Mouse (Mus musculus): ENCODE data around the gene Eif5a. TPM values are rescaled to one million over a fixed set of nuclear protein-coding genes. Genes with fewer than 3 reads are reported as not detected.

The Eif5a gene
- polyA plus RNA-seq, 1 experiment, result 230 TPM

- Histone ChIP-seq H3K27me3 (ENCODE audit: control insufficient read depth, insufficient read depth, low read length) (no peaks in the 10 kb centered on the region), H3K27ac (ENCODE audit: insufficient read depth, low read depth, low read length) (peak overlapping the region; percentile 17; the same call in 1 of the 2 replicates), H3K4me3 (ENCODE audit: low read depth, low read length) (no peak overlapping the region), H3K36me3 (ENCODE audit: control insufficient read depth, insufficient read depth, low read length) (no peaks in the 10 kb centered on the region), H3K4me1 (ENCODE audit: control insufficient read depth, insufficient read depth, insufficient read length, low read length) (peaks cover 5% of the 10 kb centered on the region)
- WGBS, result 41% methylated on average over 7 of the region's 7 CpGs
- TF ChIP-seq CTCF (IDR thresholded peaks at IDR 0.05; ENCODE audit: extremely low read depth, insufficient read length, insufficient replicate concordance, low read depth, low read length) (no peak), POLR2A (IDR thresholded peaks at IDR 0.05; ENCODE audit: low read depth, low read length) (no peak)
These were observed 45.6 kb downstream of the Eif5a start for GRCm38 (mm10) chr11:69876186-69876585.

GRCm38 (mm10) chr11:69872451-69872850 lies 49.3 kb downstream of the Eif5a start:
- 89% methylated on average over 4 of the region's 4 CpGs for WGBS
- TF ChIP-seq POLR2A (IDR thresholded peaks at IDR 0.05; ENCODE audit: low read depth, low read length), result no peak
- TF ChIP-seq CTCF (IDR thresholded peaks at IDR 0.05; ENCODE audit: extremely low read depth, insufficient read length, insufficient replicate concordance, low read depth, low read length), result no peak
- Histone ChIP-seq H3K27ac (ENCODE audit: insufficient read depth, low read depth, low read length) (no peak overlapping the region), H3K36me3 (ENCODE audit: control insufficient read depth, insufficient read depth, low read length) (no peaks in the 10 kb centered on the region), H3K4me1 (ENCODE audit: control insufficient read depth, insufficient read depth, insufficient read length, low read length) (peaks cover 4% of the 10 kb centered on the region; the same call in 1 of the 2 replicates), H3K4me3 (ENCODE audit: low read depth, low read length) (no peak overlapping the region), H3K27me3 (ENCODE audit: control insufficient read depth, insufficient read depth, low read length) (no peaks in the 10 kb centered on the region; the same call in 1 of the 2 replicates)

GRCm38 (mm10) chr11:69871822-69872221 lies 49.9 kb downstream of the Eif5a start:
- H3K4me1 ChIP-seq (ENCODE audit: control insufficient read depth, insufficient read depth, insufficient read length, low read length), result peaks cover 4% of the 10 kb centered on the region
- H3K27me3 ChIP-seq (ENCODE audit: control insufficient read depth, insufficient read depth, low read length), result no peaks in the 10 kb centered on the region; the same call in 1 of the 2 replicates
- 91% methylated on average over 7 of the region's 7 CpGs for WGBS
- no peak overlapping the region for H3K4me3 ChIP-seq (ENCODE audit: low read depth, low read length)
- no peak overlapping the region for H3K27ac ChIP-seq (ENCODE audit: insufficient read depth, low read depth, low read length)
- TF ChIP-seq POLR2A (IDR thresholded peaks at IDR 0.05; ENCODE audit: low read depth, low read length) (no peak), CTCF (IDR thresholded peaks at IDR 0.05; ENCODE audit: extremely low read depth, insufficient read length, insufficient replicate concordance, low read depth, low read length) (no peak)
- H3K36me3 ChIP-seq (ENCODE audit: control insufficient read depth, insufficient read depth, low read length), result no peaks in the 10 kb centered on the region

GRCm38 (mm10) chr11:69870289-69871069 lies 51.3 kb downstream of the Eif5a start:
- Histone ChIP-seq H3K27ac (ENCODE audit: insufficient read depth, low read depth, low read length) (no peak overlapping the region), H3K4me1 (ENCODE audit: control insufficient read depth, insufficient read depth, insufficient read length, low read length) (peaks cover 4% of the 10 kb centered on the region), H3K36me3 (ENCODE audit: control insufficient read depth, insufficient read depth, low read length) (no peaks in the 10 kb centered on the region), H3K4me3 (ENCODE audit: low read depth, low read length) (no peak overlapping the region), H3K27me3 (ENCODE audit: control insufficient read depth, insufficient read depth, low read length) (no peaks in the 10 kb centered on the region; the same call in 1 of the 2 replicates)
- 68% methylated on average over 2 of the region's 2 CpGs for whole genome bisulfite sequencing
- TF ChIP-seq CTCF (IDR thresholded peaks at IDR 0.05; ENCODE audit: extremely low read depth, insufficient read length, insufficient replicate concordance, low read depth, low read length) (no peak), POLR2A (IDR thresholded peaks at IDR 0.05; ENCODE audit: low read depth, low read length) (no peak)

DNA sequence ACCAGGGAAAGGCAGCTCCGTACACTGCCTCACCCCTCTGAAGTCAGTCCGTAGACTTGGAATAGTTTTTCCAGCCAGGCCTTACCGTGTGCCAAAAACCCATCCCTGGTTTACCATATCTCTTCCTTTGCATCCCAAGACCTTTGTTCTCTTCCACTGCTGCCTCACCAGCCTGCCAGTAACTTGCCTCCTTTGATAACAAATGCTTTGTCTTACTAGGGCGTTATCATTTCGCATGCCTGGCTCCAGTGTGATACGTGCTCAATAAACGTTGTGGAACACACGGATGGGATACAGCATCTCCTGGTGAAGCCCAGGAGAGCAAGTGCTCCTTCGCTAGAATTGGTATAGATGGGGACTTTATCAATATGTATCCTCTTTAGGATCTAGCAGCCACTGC lies 54.4 kb downstream of the Eif5a start:
- TF ChIP-seq POLR2A (IDR thresholded peaks at IDR 0.05; ENCODE audit: low read depth, low read length) (no peak), CTCF (IDR thresholded peaks at IDR 0.05; ENCODE audit: extremely low read depth, insufficient read length, insufficient replicate concordance, low read depth, low read length) (no peak)
- Histone ChIP-seq H3K27me3 (ENCODE audit: control insufficient read depth, insufficient read depth, low read length) (no peaks in the 10 kb centered on the region; the same call in 1 of the 2 replicates), H3K36me3 (ENCODE audit: control insufficient read depth, insufficient read depth, low read length) (no peaks in the 10 kb centered on the region), H3K4me1 (ENCODE audit: control insufficient read depth, insufficient read depth, insufficient read length, low read length) (peaks cover 4% of the 10 kb centered on the region), H3K4me3 (ENCODE audit: low read depth, low read length) (no peak overlapping the region), H3K27ac (ENCODE audit: insufficient read depth, low read depth, low read length) (no peak overlapping the region)
- WGBS, result 28% methylated on average over 9 of the region's 9 CpGs

Other genes starting within 250 kb of the Eif5a start
- 92.1 and 134 TPM in 2 replicates for gene Eif4a1, start 249.5 kb downstream of the Eif5a start, polyA plus RNA-seq (2012; rRNA removed)
- 15.4 and 24.6 TPM in 2 replicates for gene Senp3, start 239.9 kb downstream of the Eif5a start, polyA plus RNA-seq (2012; rRNA removed)
- 6.9 and 11.6 TPM in 2 replicates for gene Tnfsf13, start 236.2 kb downstream of the Eif5a start, polyA plus RNA-seq (2012; rRNA removed)
- 11.9 and 13.7 TPM in 2 replicates for gene Tnfsf12, start 226.1 kb downstream of the Eif5a start, polyA plus RNA-seq (2012; rRNA removed)
- 1.8 and 2.3 TPM in 2 replicates for gene Tnfsfm13, start 225.9 kb downstream of the Eif5a start, polyA plus RNA-seq (2012; rRNA removed)
- 22.5 and 62.3 TPM in 2 replicates for gene Polr2a, start 163.3 kb downstream of the Eif5a start, polyA plus RNA-seq (2012; rRNA removed)
- gene Slc35g3, start 160.0 kb downstream of the Eif5a start, polyA plus RNA-seq (2012; rRNA removed), result 0.08 and 0.16 TPM in 2 replicates
- 12.1 and 16.5 TPM in 2 replicates for gene Zbtb4, start 156.0 kb downstream of the Eif5a start, polyA plus RNA-seq (2012; rRNA removed)
- gene Chrnb1, start 126.0 kb downstream of the Eif5a start, polyA plus RNA-seq (2012; rRNA removed), result 5.5 and 8.7 TPM in 2 replicates
- gene Fgf11, start 120.1 kb downstream of the Eif5a start, polyA plus RNA-seq (2012; rRNA removed), result 3.6 and 4.8 TPM in 2 replicates
- 30.5 and 63.0 TPM in 2 replicates for gene Tmem102, start 116.3 kb downstream of the Eif5a start, polyA plus RNA-seq (2012; rRNA removed)
- not detected in 2 replicates for gene Gm39566, start 106.7 kb downstream of the Eif5a start, polyA plus RNA-seq (2012; rRNA removed)
- gene Spem2, start 103.5 kb downstream of the Eif5a start, polyA plus RNA-seq (2012; rRNA removed), result not detected in 2 replicates
- not detected in 2 replicates for gene Spem1, start 99.8 kb downstream of the Eif5a start, polyA plus RNA-seq (2012; rRNA removed)
- gene Nlgn2, start 84.2 kb downstream of the Eif5a start, polyA plus RNA-seq (2012; rRNA removed), result 11.1 and 12.0 TPM in 2 replicates
- 98.8 and 99.3 TPM in 2 replicates for gene Tmem256, start 83.4 kb downstream of the Eif5a start, polyA plus RNA-seq (2012; rRNA removed)
- 14.6 and 29.3 TPM in 2 replicates for gene Plscr3, start 75.6 kb downstream of the Eif5a start, polyA plus RNA-seq (2012; rRNA removed)
- gene Tnk1, start 63.2 kb downstream of the Eif5a start, polyA plus RNA-seq (2012; rRNA removed), result 21.1 and 46.3 TPM in 2 replicates
- gene Tmem95, start 43.9 kb downstream of the Eif5a start, polyA plus RNA-seq (2012; rRNA removed), result not detected in 2 replicates
- 1.6 and 2.8 TPM in 2 replicates for gene Kctd11, start 40.6 kb downstream of the Eif5a start, polyA plus RNA-seq (2012; rRNA removed)
- 7.3 and 11.6 TPM in 2 replicates for gene Acap1, start 26.4 kb downstream of the Eif5a start, polyA plus RNA-seq (2012; rRNA removed)
- gene 2810408A11Rik, start 21.0 kb downstream of the Eif5a start, polyA plus RNA-seq (2012; rRNA removed), result 1.8 and 2.6 TPM in 2 replicates
- 17.3 and 23.9 TPM in 2 replicates for gene Neurl4, start 20.9 kb downstream of the Eif5a start, polyA plus RNA-seq (2012; rRNA removed)
- gene Gps2, start 8.1 kb downstream of the Eif5a start, polyA plus RNA-seq (2012; rRNA removed), result 57.4 and 104 TPM in 2 replicates
- 10.6 and 11.4 TPM in 2 replicates for gene Ybx2, start 13.8 kb upstream of the Eif5a start, polyA plus RNA-seq (2012; rRNA removed)
- gene Slc2a4, start 26.2 kb upstream of the Eif5a start, polyA plus RNA-seq (2012; rRNA removed), result 11.2 and 12.9 TPM in 2 replicates
- 521 and 1,844 TPM in 2 replicates for gene Cldn7, start 42.8 kb upstream of the Eif5a start, polyA plus RNA-seq (2012; rRNA removed)
- gene Ctdnep1, start 59.2 kb upstream of the Eif5a start, polyA plus RNA-seq (2012; rRNA removed), result 59.7 and 116 TPM in 2 replicates
- 24.4 and 37.8 TPM in 2 replicates for gene Elp5, start 60.6 kb upstream of the Eif5a start, polyA plus RNA-seq (2012; rRNA removed)
- gene Gabarap, start 69.2 kb upstream of the Eif5a start, polyA plus RNA-seq (2012; rRNA removed), result 211 and 564 TPM in 2 replicates
- gene Phf23, start 73.8 kb upstream of the Eif5a start, polyA plus RNA-seq (2012; rRNA removed), result 5.7 and 12.4 TPM in 2 replicates
- 5.2 and 7.4 TPM in 2 replicates for gene Dvl2, start 78.6 kb upstream of the Eif5a start, polyA plus RNA-seq (2012; rRNA removed)
- 65.6 and 109 TPM in 2 replicates for gene Acadvl, start 93.5 kb upstream of the Eif5a start, polyA plus RNA-seq (2012; rRNA removed)
- 5.3 and 5.5 TPM in 2 replicates for gene Dlg4, start 95.0 kb upstream of the Eif5a start, polyA plus RNA-seq (2012; rRNA removed)
- gene Asgr1, start 132.1 kb upstream of the Eif5a start, polyA plus RNA-seq (2012; rRNA removed), result not detected in 2 replicates
- 0.16 and 0.30 TPM in 2 replicates for gene Asgr2, start 170.7 kb upstream of the Eif5a start, polyA plus RNA-seq (2012; rRNA removed)
- 0.93 and 1.6 TPM in 2 replicates for gene Mgl2, start 208.4 kb upstream of the Eif5a start, polyA plus RNA-seq (2012; rRNA removed)
- 0.24 and 1.0 TPM in 2 replicates for gene Clec10a, start 234.2 kb upstream of the Eif5a start, polyA plus RNA-seq (2012; rRNA removed)

Measured in small intestine, adult 2 months (tissue).